Mouse (Mus musculus): ENCODE measurements around the gene Zkscan16. TPM values are rescaled to one million over a fixed set of nuclear protein-coding genes. Genes with fewer than 3 reads are reported as not detected.

Gene Zkscan16
- polyA plus RNA-seq, 1 experiment from 2014 or later: 1.1 TPM

- H3K9ac ChIP-seq (replicated peaks): no peak overlapping the region
- 25% methylated on average over 7 of the region's 7 CpGs for WGBS
- no peak for ATAC-seq (ENCODE audit: insufficient number of reproducible peaks, insufficient read depth, low FRiP score, low TSS enrichment, low read depth)
Measured at GRCm38 (mm10) chr4:58985157-58985648, 41.8 kb downstream of the Zkscan16 start.

GRCm38 (mm10) chr4:58986540-58987190, 43.2 kb downstream of the Zkscan16 start, which contains the start of gene Ptgr1:
Ptgr1 (minus strand) TSS chr4:58987119.
- Histone ChIP-seq H3K9me3 (no peaks in the 10 kb centered on the region), H3K4me3 (replicated peaks) (peak within 1 kb of the TSS; percentile 59), H3K27me3 (no peaks in the 10 kb centered on the region), H3K27ac (peak within 1 kb of the TSS; percentile 47; the same call in 1 of the 2 replicates), H3K9ac (replicated peaks) (peak within 1 kb of the TSS; percentile 61), H3K4me2 (peak within 1 kb of the TSS; percentile 66), H3K36me3 (no peaks in the 10 kb centered on the region), H3K4me1 (replicated peaks) (peaks cover 17% of the 10 kb centered on the region)
- WGBS: under 1% methylated on average over 28 of the region's 28 CpGs
- ATAC-seq (ENCODE audit: insufficient number of reproducible peaks, insufficient read depth, low FRiP score, low TSS enrichment, low read depth): peak; percentile 72; the same call in 1 of the 2 replicates

More at GRCm38 (mm10) chr4:58985157-58985648, 41.8 kb downstream of the Zkscan16 start:
- no peaks in the 10 kb centered on the region for H3K9me3 ChIP-seq
- H3K27ac ChIP-seq: no peak overlapping the region
- H3K27me3 ChIP-seq: no peaks in the 10 kb centered on the region
- no peaks in the 10 kb centered on the region; the same call in 1 of the 2 replicates for H3K36me3 ChIP-seq
- no peak overlapping the region for H3K4me2 ChIP-seq
- no peak overlapping the region for H3K4me3 ChIP-seq (replicated peaks)
- H3K4me1 ChIP-seq (replicated peaks): peaks cover 13% of the 10 kb centered on the region

GRCm38 (mm10) chr4:58989303-58989898, 46.0 kb downstream of the Zkscan16 start:
- 88% methylated on average over 7 of the region's 7 CpGs for WGBS
- no peaks in the 10 kb centered on the region for H3K27me3 ChIP-seq
- H3K4me2 ChIP-seq: no peak overlapping the region
- no peak overlapping the region for H3K4me3 ChIP-seq (replicated peaks)
- H3K27ac ChIP-seq: no peak overlapping the region
- peaks cover 17% of the 10 kb centered on the region for H3K4me1 ChIP-seq (replicated peaks)
- no peaks in the 10 kb centered on the region for H3K9me3 ChIP-seq
- no peak overlapping the region for H3K9ac ChIP-seq (replicated peaks)
- no peaks in the 10 kb centered on the region for H3K36me3 ChIP-seq
- ATAC-seq (ENCODE audit: insufficient number of reproducible peaks, insufficient read depth, low FRiP score, low TSS enrichment, low read depth): no peak

GRCm38 (mm10) chr4:58990609-58991434, 47.4 kb downstream of the Zkscan16 start:
- H3K9ac ChIP-seq (replicated peaks): no peak overlapping the region
- no peaks in the 10 kb centered on the region for H3K9me3 ChIP-seq
- WGBS: 80% methylated on average over 17 of the region's 17 CpGs
- no peaks in the 10 kb centered on the region for H3K27me3 ChIP-seq
- no peak overlapping the region for H3K27ac ChIP-seq
- ATAC-seq (ENCODE audit: insufficient number of reproducible peaks, insufficient read depth, low FRiP score, low TSS enrichment, low read depth): no peak
- H3K4me2 ChIP-seq: no peak overlapping the region
- H3K36me3 ChIP-seq: no peaks in the 10 kb centered on the region
- no peak overlapping the region for H3K4me3 ChIP-seq (replicated peaks)
- peaks cover 12% of the 10 kb centered on the region for H3K4me1 ChIP-seq (replicated peaks)

GRCm38 (mm10) chr4:58992195-58992594, 48.8 kb downstream of the Zkscan16 start:
- H3K4me3 ChIP-seq (replicated peaks): no peak overlapping the region
- 66% methylated on average over 5 of the region's 5 CpGs for WGBS
- no peak overlapping the region for H3K4me2 ChIP-seq
- no peaks in the 10 kb centered on the region for H3K27me3 ChIP-seq
- H3K9ac ChIP-seq (replicated peaks): no peak overlapping the region
- peaks cover 9% of the 10 kb centered on the region for H3K4me1 ChIP-seq (replicated peaks)
- no peaks in the 10 kb centered on the region for H3K9me3 ChIP-seq
- H3K27ac ChIP-seq: no peak overlapping the region
- H3K36me3 ChIP-seq: no peaks in the 10 kb centered on the region
- no peak for ATAC-seq (ENCODE audit: insufficient number of reproducible peaks, insufficient read depth, low FRiP score, low TSS enrichment, low read depth)

GRCm38 (mm10) chr4:58994762-58995161, 51.3 kb downstream of the Zkscan16 start, which contains the start of gene Dnajc25:
Dnajc25 (plus strand) TSS chr4:58995062.
- no peak within 1 kb of the TSS for H3K4me2 ChIP-seq
- H3K9ac ChIP-seq (replicated peaks): no peak within 1 kb of the TSS
- H3K27me3 ChIP-seq: no peaks in the 10 kb centered on the region
- 88% methylated on average over 4 of the region's 4 CpGs for WGBS
- no peaks in the 10 kb centered on the region for H3K9me3 ChIP-seq
- no peak within 1 kb of the TSS for H3K27ac ChIP-seq
- H3K4me3 ChIP-seq (replicated peaks): no peak within 1 kb of the TSS
- no peak for ATAC-seq (ENCODE audit: insufficient number of reproducible peaks, insufficient read depth, low FRiP score, low TSS enrichment, low read depth)
- H3K36me3 ChIP-seq: no peaks in the 10 kb centered on the region
- H3K4me1 ChIP-seq (replicated peaks): peaks cover 4% of the 10 kb centered on the region; the same call in 1 of the 2 replicates

GRCm38 (mm10) chr4:58995251-58995693, 51.8 kb downstream of the Zkscan16 start:
- WGBS: 69% methylated on average over 8 of the region's 8 CpGs
- Histone ChIP-seq H3K4me3 (replicated peaks) (no peak overlapping the region), H3K27ac (no peak overlapping the region)

GRCm38 (mm10) chr4:58997081-58997480, 53.7 kb downstream of the Zkscan16 start:
- H3K27me3 ChIP-seq: no peaks in the 10 kb centered on the region
- H3K9me3 ChIP-seq: no peaks in the 10 kb centered on the region
- H3K36me3 ChIP-seq: no peaks in the 10 kb centered on the region
- no peak overlapping the region for H3K9ac ChIP-seq (replicated peaks)
- no peaks in the 10 kb centered on the region; the same call in 1 of the 2 replicates for H3K4me1 ChIP-seq (replicated peaks)
- ATAC-seq (ENCODE audit: insufficient number of reproducible peaks, insufficient read depth, low FRiP score, low TSS enrichment, low read depth): no peak
- no peak overlapping the region for H3K27ac ChIP-seq
- H3K4me3 ChIP-seq (replicated peaks): no peak overlapping the region
- WGBS: 75% methylated on average over 5 of the region's 5 CpGs
- H3K4me2 ChIP-seq: no peak overlapping the region

More at GRCm38 (mm10) chr4:58995251-58995693, 51.8 kb downstream of the Zkscan16 start:
- no peak overlapping the region for H3K9ac ChIP-seq (replicated peaks)
- peak; percentile 31; the same call in 1 of the 2 replicates for ATAC-seq (ENCODE audit: insufficient number of reproducible peaks, insufficient read depth, low FRiP score, low TSS enrichment, low read depth)
- H3K27me3 ChIP-seq: no peaks in the 10 kb centered on the region
- H3K36me3 ChIP-seq: no peaks in the 10 kb centered on the region
- H3K4me2 ChIP-seq: no peak overlapping the region
- H3K4me1 ChIP-seq (replicated peaks): peaks cover 4% of the 10 kb centered on the region; the same call in 1 of the 2 replicates
- H3K9me3 ChIP-seq: no peaks in the 10 kb centered on the region

GRCm38 (mm10) chr4:58998688-58999087, 55.3 kb downstream of the Zkscan16 start:
- H3K4me2 ChIP-seq: no peak overlapping the region
- no peaks in the 10 kb centered on the region for H3K36me3 ChIP-seq
- peaks cover 4% of the 10 kb centered on the region for H3K4me1 ChIP-seq (replicated peaks)
- no peak overlapping the region for H3K4me3 ChIP-seq (replicated peaks)
- H3K9me3 ChIP-seq: no peaks in the 10 kb centered on the region
- H3K27ac ChIP-seq: no peak overlapping the region
- no peaks in the 10 kb centered on the region for H3K27me3 ChIP-seq
- no peak for ATAC-seq (ENCODE audit: insufficient number of reproducible peaks, insufficient read depth, low FRiP score, low TSS enrichment, low read depth)
- 80% methylated on average over 1 of the region's 1 CpGs for WGBS
- no peak overlapping the region for H3K9ac ChIP-seq (replicated peaks)

GRCm38 (mm10) chr4:58999686-59000085, 56.3 kb downstream of the Zkscan16 start:
- Histone ChIP-seq H3K4me3 (replicated peaks) (no peak overlapping the region), H3K4me1 (replicated peaks) (peaks cover 14% of the 10 kb centered on the region), H3K27me3 (no peaks in the 10 kb centered on the region), H3K36me3 (no peaks in the 10 kb centered on the region), H3K27ac (no peak overlapping the region), H3K9me3 (no peaks in the 10 kb centered on the region), H3K4me2 (no peak overlapping the region), H3K9ac (replicated peaks) (no peak overlapping the region)
- ATAC-seq (ENCODE audit: insufficient number of reproducible peaks, insufficient read depth, low FRiP score, low TSS enrichment, low read depth): no peak
- 9% methylated on average over 2 of the region's 2 CpGs for WGBS

GRCm38 (mm10) chr4:59000614-59001013, 57.2 kb downstream of the Zkscan16 start:
- WGBS: 9% methylated on average over 2 of the region's 2 CpGs
- H3K4me1 ChIP-seq (replicated peaks): peaks cover 23% of the 10 kb centered on the region
- no peak overlapping the region for H3K4me3 ChIP-seq (replicated peaks)
- no peak overlapping the region for H3K4me2 ChIP-seq
- ATAC-seq (ENCODE audit: insufficient number of reproducible peaks, insufficient read depth, low FRiP score, low TSS enrichment, low read depth): no peak
- H3K27me3 ChIP-seq: no peaks in the 10 kb centered on the region
- H3K9ac ChIP-seq (replicated peaks): no peak overlapping the region
- no peak overlapping the region for H3K27ac ChIP-seq
- H3K36me3 ChIP-seq: no peaks in the 10 kb centered on the region
- H3K9me3 ChIP-seq: no peaks in the 10 kb centered on the region

All from limb, embryonic 12.5 days (tissue).